Mouse (Mus musculus) left cerebral cortex, adult 9 months (tissue): ENCODE data around the gene Fbxw4.

ENCODE experiments used
- DNase-seq, 2 experiments: peaks; one replicate each; pipeline ENCODE4 v3.0.0; 2022; ENCODE audit warnings: low spot score in 2 of 2

The Fbxw4 gene

GRCm38 (mm10) chr19:45659738-45660502 is at the start of gene Fbxw4:
Fbxw4 (minus strand) TSS chr19:45660312.
- DNase-seq: peak; percentile 13 to 49

GRCm38 (mm10) chr19:45708704-45709103 is 48.6 kb upstream of the Fbxw4 start:
- no peak for DNase-seq

GRCm38 (mm10) chr19:45696281-45696600 is 36.1 kb upstream of the Fbxw4 start:
- DNase-seq: no peak

- DNase-seq: no peak
These were observed 35.6 kb upstream of the Fbxw4 start for GRCm38 (mm10) chr19:45695496-45696280.

GRCm38 (mm10) chr19:45694056-45694455 is 33.9 kb upstream of the Fbxw4 start:
- no peak for DNase-seq

- DNase-seq: peak; percentile 4 to 40
These were observed 32.1 kb upstream of the Fbxw4 start for GRCm38 (mm10) chr19:45692211-45692610.

- no peak for DNase-seq
These were observed 31.0 kb upstream of the Fbxw4 start for GRCm38 (mm10) chr19:45691001-45691535.

GRCm38 (mm10) chr19:45687001-45687400 is 26.9 kb upstream of the Fbxw4 start:
- no peak for DNase-seq

GRCm38 (mm10) chr19:45683676-45684075 is 23.6 kb upstream of the Fbxw4 start:
- no peak for DNase-seq

- no peak for DNase-seq
These were observed 20.5 kb upstream of the Fbxw4 start for GRCm38 (mm10) chr19:45680495-45681130.

- DNase-seq: no peak
These were observed 16.7 kb upstream of the Fbxw4 start for GRCm38 (mm10) chr19:45676723-45677269.

- DNase-seq: no peak
These were observed 15.8 kb upstream of the Fbxw4 start for GRCm38 (mm10) chr19:45675720-45676581.

GRCm38 (mm10) chr19:45675196-45675595 is 15.1 kb upstream of the Fbxw4 start:
- no peak for DNase-seq

GRCm38 (mm10) chr19:45672971-45673370 is 12.9 kb upstream of the Fbxw4 start:
- DNase-seq: no peak

- no peak for DNase-seq
These were observed 8.9 kb upstream of the Fbxw4 start for GRCm38 (mm10) chr19:45668986-45669385.

- no peak for DNase-seq
These were observed 3.7 kb upstream of the Fbxw4 start for GRCm38 (mm10) chr19:45663851-45664250.

- DNase-seq: peak in 1 of 2 experiments; percentile 5
These were observed 335 bp upstream of the Fbxw4 start for GRCm38 (mm10) chr19:45660503-45660790.

GRCm38 (mm10) chr19:45659301-45659737 is 793 bp downstream of the Fbxw4 start:
- DNase-seq: peak in 1 of 2 experiments; percentile 10

GRCm38 (mm10) chr19:45658556-45659268 is 1.4 kb downstream of the Fbxw4 start:
- DNase-seq: no peak

- no peak for DNase-seq
These were observed 2.3 kb downstream of the Fbxw4 start for GRCm38 (mm10) chr19:45657828-45658227.
